Mouse (Mus musculus) adrenal gland, postnatal 4 days (tissue): ENCODE measurements around the gene Tmem18. TPM values are rescaled to one million over a fixed set of nuclear protein-coding genes. Genes with fewer than 3 reads are reported as not detected.

Experiments
- microRNA-seq: library from miRNA; unstranded; fragments of <30 nt; microRNA quantifications from one replicate; pipeline ENCODE4 v1.2.0, GENCODE M21; 2021
- total RNA-seq, 2 experiments: library from RNA; stranded (reverse); gene quantifications; 2 replicates each; pipeline ENCODE4 v1.2.3; 2021

The Tmem18 gene
- total RNA-seq, 2 experiments from 2014 or later: 30.1 to 31.0 TPM

Small RNA genes within 50 kb of the gene (microRNA-seq; reads per million reads assigned to microRNA genes)
- gene Gm25243: not detected

Other genes starting within 250 kb of the Tmem18 start
- 1 to 10 TPM; 2.8 to 3.8 TPM for gene Sntg2, start 211.1 kb upstream of the Tmem18 start, total RNA-seq